Mouse (Mus musculus) embryonic fibroblast, embryonic 13.5 days (primary cell): ENCODE measurements around the gene Cdca3.

Experiments
- CTCF ChIP-seq: IDR thresholded peaks from 2 replicates; pipeline ENCODE4 v1.5.1; 2011; ENCODE audit warnings: mild to moderate bottlenecking, control low read depth, low read length, moderate library complexity, borderline replicate concordance; ENCODE audit not compliant: insufficient read depth
- POLR2A ChIP-seq: IDR thresholded peaks from 2 replicates; pipeline ENCODE4 v1.6.1; 2011; ENCODE audit warnings: low read depth, mild to moderate bottlenecking, control low read depth, low read length, moderate library complexity

DNA sequence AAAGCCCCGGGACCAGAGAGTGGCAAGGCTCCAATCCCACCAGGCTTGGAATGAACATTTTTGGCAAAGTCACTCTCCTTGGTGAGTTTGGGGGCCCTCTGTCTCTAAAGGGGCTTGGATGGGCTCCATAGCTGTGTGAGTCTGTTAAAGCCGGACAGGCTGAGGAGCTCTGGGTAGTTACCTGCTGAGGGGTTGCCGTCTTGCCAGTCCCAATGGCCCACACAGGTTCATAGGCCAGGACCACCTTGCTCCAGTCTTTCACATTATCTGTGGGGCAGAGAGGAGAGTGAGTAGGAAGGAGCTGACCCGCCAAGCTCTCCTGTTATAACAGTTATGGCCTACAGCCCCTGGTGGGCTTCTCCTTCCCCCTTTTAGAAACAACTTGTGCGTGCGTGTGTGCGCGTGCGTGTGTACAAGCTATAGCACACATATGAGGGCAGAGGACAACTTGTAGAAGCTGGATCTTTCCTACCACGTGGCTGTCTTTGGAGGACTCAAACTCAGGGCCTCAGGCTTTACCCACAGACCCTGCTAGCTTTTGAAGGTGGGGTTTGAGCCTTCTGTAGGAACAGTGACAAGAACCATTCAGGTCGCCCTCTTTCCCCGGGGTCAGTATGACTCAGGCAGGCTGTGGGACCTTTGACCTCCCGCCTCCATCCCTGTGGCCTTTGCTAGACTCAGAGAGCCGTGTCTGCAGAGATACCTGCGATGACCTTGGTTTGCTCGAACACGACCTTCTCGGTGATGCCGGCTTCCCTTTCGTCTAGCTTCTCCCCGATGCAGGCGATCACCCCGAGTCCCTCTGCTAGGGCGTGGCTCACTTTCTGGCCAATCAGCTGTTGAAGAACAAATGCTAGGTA lies 17.4 kb upstream of the Cdca3 start:
- TF ChIP-seq CTCF (no peak), POLR2A (no peak)
